Mouse (Mus musculus) liver, embryonic 16.5 days (tissue): ENCODE results near the gene Zfp282. TPM values are rescaled to one million over a fixed set of nuclear protein-coding genes. Genes with fewer than 3 reads are reported as not detected.
"Not testable (repeated sequence)": the region's sequence is repeated elsewhere in the genome, so short reads cannot be mapped to it uniquely, and the experiment has no call there.

Experiments
- ATAC-seq: fragments of 200-750 bp; cut with Nextera tagmentation; 2 replicates; pipeline ENCODE4 v1.8.0; 2017; ENCODE audit warnings: low read depth, mild to moderate bottlenecking, moderate number of reproducible peaks, moderate library complexity
- H3K27ac ChIP-seq: fragments of 300-500 bp; sonication (generic); 2 replicates; pipeline ENCODE4 v1.5.1; 2014; ENCODE audit warnings: mild to moderate bottlenecking, low read length
- H3K27me3 ChIP-seq: fragments of 300-500 bp; sonication (generic); 2 replicates; pipeline ENCODE4 v1.6.1; 2014; ENCODE audit warnings: low read depth, low read length, mixed read lengths; ENCODE audit not compliant: control insufficient read depth, insufficient read depth
- H3K36me3 ChIP-seq: fragments of 300-500 bp; sonication (generic); 2 replicates; pipeline ENCODE4 v1.6.1; 2014; ENCODE audit warnings: mild to moderate bottlenecking; ENCODE audit not compliant: control insufficient read depth, insufficient read depth
- H3K4me1 ChIP-seq: fragments of 300-500 bp; sonication (generic); 2 replicates; pipeline ENCODE4 v1.6.1; 2014; ENCODE audit warnings: low read depth, low read length, mixed read lengths; ENCODE audit not compliant: control insufficient read depth
- H3K4me2 ChIP-seq: fragments of 300-500 bp; sonication (generic); 2 replicates; pipeline ENCODE4 v1.6.1; 2014; ENCODE audit warnings: low read depth, low read length, mixed read lengths
- H3K4me3 ChIP-seq: fragments of 300-500 bp; sonication (generic); 2 replicates; pipeline ENCODE4 v1.5.1; 2014; ENCODE audit warnings: low read depth, mild to moderate bottlenecking, low read length
- H3K9ac ChIP-seq: fragments of 300-500 bp; sonication (generic); 2 replicates; pipeline ENCODE4 v1.6.1; 2014; ENCODE audit warnings: low read depth, low read length
- H3K9me3 ChIP-seq: fragments of 300-500 bp; sonication (generic); replicated peaks from 2 replicates; pipeline ENCODE4 v1.6.1; 2016; ENCODE audit warnings: low read length; ENCODE audit not compliant: control insufficient read depth
- WGBS: fragments of 180-500 bp; shearing (Covaris S2); extraction: QIAGEN DNeasy Blood & Tissue Kit; methylation state at CpG from one replicate; pipeline ENCODE4 v1.1.7; 2014; ENCODE audit not compliant: insufficient replicate concordance; 5-methylcytosine and 5-hydroxymethylcytosine counted together
- polyA plus RNA-seq: library from polyadenylated mRNA; unstranded; fragments of >200 nt; fragmentation: Nextera tagmentation; extraction: Ambion mirVana; gene quantifications from 2 replicates; pipeline ENCODE4 v1.2.1, GENCODE M21; 2015

Zfp282 gene
- polyA plus RNA-seq, 1 experiment from 2014 or later = 2.4 TPM

- peaks cover 24% of the 10 kb centered on the region for H3K4me1 ChIP-seq
- H3K27ac ChIP-seq = no peak overlapping the region
- no peak overlapping the region for H3K4me3 ChIP-seq
- H3K36me3 ChIP-seq = no peaks in the 10 kb centered on the region
- ATAC-seq = no peak
- WGBS = 92% methylated on average over 1 of the region's 1 CpGs
- H3K9me3 ChIP-seq = no peaks in the 10 kb centered on the region
- no peaks in the 10 kb centered on the region for H3K27me3 ChIP-seq
- H3K4me2 ChIP-seq = no peak overlapping the region
- H3K9ac ChIP-seq = no peak overlapping the region
These were observed 35.9 kb upstream of the Zfp282 start for GRCm38 (mm10) chr6:47841077-47841476.

- Histone ChIP-seq H3K36me3 (no peaks in the 10 kb centered on the region), H3K9ac (no peak overlapping the region), H3K27me3 (no peaks in the 10 kb centered on the region), H3K4me3 (no peak overlapping the region), H3K4me2 (no peak overlapping the region), H3K27ac (no peak overlapping the region), H3K4me1 (peaks cover 20% of the 10 kb centered on the region), H3K9me3 (no peaks in the 10 kb centered on the region)
- no peak for ATAC-seq
- WGBS = 70% methylated on average over 2 of the region's 2 CpGs
These were observed 35.2 kb upstream of the Zfp282 start for GRCm38 (mm10) chr6:47841831-47842230.

DNA sequence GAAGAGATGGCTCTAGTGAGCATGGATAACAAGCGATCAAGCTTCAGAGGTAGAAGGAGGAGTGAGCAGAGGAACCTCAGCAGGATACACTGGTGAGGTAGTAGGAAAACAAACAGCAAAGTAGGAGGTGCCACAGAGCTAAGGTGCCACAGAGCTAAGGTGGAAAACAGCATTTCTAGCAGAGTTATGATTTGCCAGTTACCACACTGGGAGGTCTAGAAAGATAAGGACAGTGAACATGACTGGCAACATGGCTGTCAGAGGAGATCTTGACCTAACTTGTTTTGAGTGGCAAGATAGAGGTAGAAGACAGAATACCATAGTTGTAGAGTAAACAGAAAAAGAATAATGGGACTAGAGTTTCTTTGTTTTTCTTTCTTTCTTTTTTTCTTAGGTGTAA, 34.7 kb upstream of the Zfp282 start:
- Histone ChIP-seq H3K4me1 (peaks cover 20% of the 10 kb centered on the region), H3K27ac (no peak overlapping the region), H3K4me2 (no peak overlapping the region), H3K27me3 (no peaks in the 10 kb centered on the region), H3K4me3 (no peak overlapping the region), H3K9ac (no peak overlapping the region), H3K9me3 (no peaks in the 10 kb centered on the region), H3K36me3 (no peaks in the 10 kb centered on the region)
- peak; percentile 56 for ATAC-seq
- WGBS = 69% methylated on average over 1 of the region's 1 CpGs

GRCm38 (mm10) chr6:47845779-47846178, 31.2 kb upstream of the Zfp282 start:
- no peak overlapping the region for H3K4me3 ChIP-seq
- no peak overlapping the region for H3K9ac ChIP-seq
- no peak for ATAC-seq
- no peak overlapping the region for H3K27ac ChIP-seq
- no peaks in the 10 kb centered on the region for H3K36me3 ChIP-seq
- H3K4me1 ChIP-seq = peaks cover 4% of the 10 kb centered on the region
- H3K4me2 ChIP-seq = no peak overlapping the region
- no peaks in the 10 kb centered on the region for H3K27me3 ChIP-seq
- H3K9me3 ChIP-seq = no peaks in the 10 kb centered on the region

GRCm38 (mm10) chr6:47857241-47857640, 19.8 kb upstream of the Zfp282 start:
- Histone ChIP-seq H3K9me3 (no peaks in the 10 kb centered on the region), H3K4me1 (no peaks in the 10 kb centered on the region), H3K4me3 (no peak overlapping the region), H3K4me2 (no peak overlapping the region), H3K9ac (no peak overlapping the region), H3K27ac (no peak overlapping the region), H3K36me3 (no peaks in the 10 kb centered on the region), H3K27me3 (no peaks in the 10 kb centered on the region)
- 84% methylated on average over 6 of the region's 6 CpGs for WGBS
- no peak for ATAC-seq

GRCm38 (mm10) chr6:47857729-47858128, 19.3 kb upstream of the Zfp282 start:
- not testable (repeated sequence) for H3K27ac ChIP-seq, H3K9ac ChIP-seq, H3K4me2 ChIP-seq, H3K36me3 ChIP-seq, H3K9me3 ChIP-seq, H3K27me3 ChIP-seq, H3K4me3 ChIP-seq, H3K4me1 ChIP-seq, ATAC-seq
- WGBS = 71% methylated on average over 3 of the region's 3 CpGs

- WGBS = 67% methylated on average over 5 of the region's 5 CpGs
- Histone ChIP-seq H3K27me3 (no peaks in the 10 kb centered on the region), H3K4me2 (no peak overlapping the region), H3K4me3 (no peak overlapping the region), H3K4me1 (no peaks in the 10 kb centered on the region; the same call in 1 of the 2 replicates), H3K9ac (no peak overlapping the region), H3K27ac (no peak overlapping the region), H3K9me3 (no peaks in the 10 kb centered on the region), H3K36me3 (no peaks in the 10 kb centered on the region; the same call in 1 of the 2 replicates)
- no peak for ATAC-seq
These were observed 4.7 kb upstream of the Zfp282 start for GRCm38 (mm10) chr6:47872266-47872665.

GRCm38 (mm10) chr6:47877461-47878132, 593 bp downstream of the Zfp282 start:
- Histone ChIP-seq H3K27ac (peak overlapping the region; percentile 88), H3K36me3 (0 out of 2 replicates have a peak, but pooled peaks cover 5% of the 10 kb centered on the region), H3K9me3 (no peaks in the 10 kb centered on the region), H3K4me3 (peak overlapping the region; percentile 83), H3K4me2 (peak overlapping the region; percentile 76), H3K27me3 (no peaks in the 10 kb centered on the region), H3K9ac (peak overlapping the region; percentile 76), H3K4me1 (peaks cover 13% of the 10 kb centered on the region)
- peak; percentile 91 for ATAC-seq
- under 1% methylated on average over 62 of the region's 71 CpGs for WGBS

GRCm38 (mm10) chr6:47878133-47878514, 1.1 kb downstream of the Zfp282 start:
- H3K27me3 ChIP-seq = no peaks in the 10 kb centered on the region
- peaks cover 13% of the 10 kb centered on the region for H3K4me1 ChIP-seq
- peak overlapping the region; percentile 76 for H3K4me2 ChIP-seq
- H3K27ac ChIP-seq = peak overlapping the region; percentile 88
- H3K4me3 ChIP-seq = peak overlapping the region; percentile 83
- ATAC-seq = no peak
- WGBS = 1% methylated on average over 11 of the region's 11 CpGs
- H3K9me3 ChIP-seq = no peaks in the 10 kb centered on the region
- peak overlapping the region; percentile 76 for H3K9ac ChIP-seq
- H3K36me3 ChIP-seq = 0 out of 2 replicates have a peak, but pooled peaks cover 5% of the 10 kb centered on the region
